14 mouse cellular contexts compared by ENCODE assay signal in genomic region chr6:39106812-39107211, GRCm38 (mm10). TPM values are rescaled to one million over a fixed set of nuclear protein-coding genes. Genes with fewer than 3 reads are reported as not detected.
A peak's percentile ranks its signal among the peaks of the same experiment; 100 is the strongest.
DNase-seq lines count a peak whose midpoint lies in the region; ATAC-seq and TF ChIP-seq lines count a peak whose summit lies in the region.
"Had no signal": no experiment of that assay in that cellular context is flagged by ENCODE, and none has a peak within 500 bp of the region (broad histone marks: within the 10 kb centered on the region; RNA-seq: fewer than 3 reads in every experiment).

No protein-coding gene starts in this region.

- DNase-seq in embryo, embryonic 10 days (ENCODE audit: low spot score): peak; percentile 44
- DNase-seq in embryo, embryonic 11 days: no peak
- no peak for DNase-seq in liver, adult 2 months (ENCODE audit: extremely low read depth, low read depth, low spot score)
- peak; percentile 43 for DNase-seq in A20 (ENCODE audit: low read depth, low spot score)
- peak; percentile 43 for DNase-seq in brain, adult 2 months (ENCODE audit: low read depth, low spot score)
- no peak for DNase-seq in urinary bladder, postnatal 4 days (ENCODE audit: low spot score in 2 of 2)
- DNase-seq in retina, embryonic 14.5 days (ENCODE audit: low spot score): no peak
- DNase-seq: cerebellum, postnatal 25 days; layer of hippocampus, postnatal 36 days; right cerebral cortex, adult 18-20 months; thymus, postnatal 14 days had no signal

- no peak overlapping the region for H3K27ac ChIP-seq in liver, adult 2 months (replicated peaks; ENCODE audit: insufficient read depth, low read depth, low read length)
- H3K27ac ChIP-seq in liver, embryonic 12.5 days: no peak overlapping the region
- H3K27ac ChIP-seq: heart, embryonic 13.5 days; hindbrain, embryonic 12.5 days had no signal

- H3K79me2 ChIP-seq in liver, adult 2 months (ENCODE audit: control insufficient read depth, insufficient read depth, low read length): no peaks in the 10 kb centered on the region

- H3K4me1 ChIP-seq in liver, adult 2 months (ENCODE audit: control insufficient read depth, insufficient read depth, low read length): no peaks in the 10 kb centered on the region
- H3K4me1 ChIP-seq in liver, embryonic 12.5 days: no peaks in the 10 kb centered on the region
- H3K4me1 ChIP-seq: heart, embryonic 13.5 days; hindbrain, embryonic 12.5 days had no signal

- no peak for ATAC-seq in liver, embryonic 12.5 days

- no peak overlapping the region for H3K4me2 ChIP-seq in liver, embryonic 12.5 days
- H3K4me2 ChIP-seq: heart, embryonic 13.5 days; hindbrain, embryonic 12.5 days had no signal

- no peak overlapping the region for H3K9ac ChIP-seq in liver, adult 2 months (ENCODE audit: low read depth, low read length)
- no peak overlapping the region for H3K9ac ChIP-seq in liver, embryonic 12.5 days
- H3K9ac ChIP-seq: heart, embryonic 13.5 days; hindbrain, embryonic 12.5 days had no signal

- no peak overlapping the region for H3K4me3 ChIP-seq in liver, adult 2 months (ENCODE audit: insufficient read depth, low read depth, low read length)
- no peak overlapping the region for H3K4me3 ChIP-seq in liver, embryonic 12.5 days
- H3K4me3 ChIP-seq: heart, embryonic 13.5 days; hindbrain, embryonic 12.5 days had no signal

- WGBS in liver, adult 2 months: 83% methylated on average over 2 of the region's 2 CpGs
- WGBS in liver, embryonic 12.5 days (ENCODE audit: insufficient replicate concordance): 56% methylated on average over 2 of the region's 2 CpGs

- H3K36me3 ChIP-seq in liver, adult 2 months (ENCODE audit: control insufficient read depth, insufficient read depth, low read length): peaks cover 60% of the 10 kb centered on the region
- no peaks in the 10 kb centered on the region for H3K36me3 ChIP-seq in liver, embryonic 12.5 days
- H3K36me3 ChIP-seq: hindbrain, embryonic 12.5 days had no signal

- no peaks in the 10 kb centered on the region for H3K9me3 ChIP-seq in liver, embryonic 12.5 days (replicated peaks)
- H3K9me3 ChIP-seq: heart, embryonic 13.5 days; hindbrain, embryonic 12.5 days had no signal

- H3K27me3 ChIP-seq in liver, adult 2 months (ENCODE audit: control insufficient read depth, insufficient read depth, low read length): no peaks in the 10 kb centered on the region
- no peaks in the 10 kb centered on the region for H3K27me3 ChIP-seq in liver, embryonic 12.5 days (replicated peaks)
- H3K27me3 ChIP-seq: heart, embryonic 13.5 days; hindbrain, embryonic 12.5 days had no signal

- no peak for TF ChIP-seq POLR2A in liver, adult 2 months (IDR thresholded peaks at IDR 0.05; ENCODE audit: extremely low read depth, insufficient read depth, low read length)

- peak; percentile 30 for TF ChIP-seq CTCF in liver, adult 2 months (IDR thresholded peaks at IDR 0.05; ENCODE audit: low read depth, low read length)

RNA-seq across cellular contexts. Expression of gene Parp12, which starts 11.3 kb away (rescaled TPM):
- total RNA-seq in liver, adult 2 months (2014; rRNA removed): 36.6 and 44.3 TPM in 2 replicates
- polyA plus RNA-seq in liver, adult 2 months (2012; rRNA removed): 25.8 and 30.5 TPM in 2 replicates
- 3.1 and 3.7 TPM in 2 replicates for polyA plus RNA-seq in liver, embryonic 12.5 days (2016; fragmentation: Nextera tagmentation; extraction: Ambion mirVana)

Comparison
In these comparisons a context has a peak if more than half of its experiments do, and no peak if none do; other contexts are left out.
1. DNase-seq: peak in embryo, embryonic 10 days (single experiment), A20 (single experiment) and brain, adult 2 months (single experiment); none in embryo, embryonic 11 days (single experiment), liver, adult 2 months (single experiment), urinary bladder, postnatal 4 days (0 of 2) and retina, embryonic 14.5 days (single experiment).